Mouse (Mus musculus) testis, adult 2 months (tissue): ENCODE measurements around the gene Diaph3.

ENCODE experiments used
- CTCF ChIP-seq: fragments of 200-500 bp; IDR thresholded peaks from 2 replicates; pipeline ENCODE4 v1.5.1; 2012; ENCODE audit warnings: low read depth, mild to moderate bottlenecking, inconsistent platforms, low read length, moderate library complexity; ENCODE audit not compliant: control insufficient read depth, insufficient read depth, insufficient replicate concordance
- POLR2A ChIP-seq: fragments of 200-500 bp; IDR thresholded peaks from 2 replicates; pipeline ENCODE4 v1.6.1; 2012; ENCODE audit warnings: low read depth, mild to moderate bottlenecking, inconsistent platforms, low read length, moderate library complexity; ENCODE audit not compliant: control insufficient read depth

- TF ChIP-seq CTCF = no peak
- TF ChIP-seq POLR2A = no peak
These were observed 383.9 kb downstream of the Diaph3 start for GRCm38 (mm10) chr14:86757132-86757531.
